Mouse (Mus musculus): ENCODE measurements at regions not wholly inside any gene's neighbourhood (a gene's known extent, or its start where the extent isn't known, plus 50 kb on each side); places are given as distances from the start of the nearest gene placed in this dataset.
A peak's percentile ranks its signal among the peaks of the same experiment; 100 is the strongest.

DNA sequence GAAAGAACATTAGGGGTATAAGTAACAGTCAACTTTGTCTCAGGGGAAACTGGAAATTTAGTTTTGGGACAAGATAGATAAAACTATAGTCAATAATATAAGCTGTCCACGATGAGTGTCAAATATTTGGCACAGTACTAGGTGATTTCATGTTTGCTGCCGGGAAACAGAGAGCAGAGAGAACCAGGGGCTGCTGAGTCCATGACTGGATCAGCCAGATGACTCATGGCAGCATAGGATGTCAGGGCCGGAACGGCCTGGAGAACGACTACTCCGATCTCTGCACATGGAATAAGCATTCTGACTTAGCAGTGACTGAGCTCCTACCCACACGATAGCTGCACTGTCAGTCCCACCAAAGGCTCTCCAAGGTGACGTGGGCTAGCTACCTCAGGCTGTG, 197.6 kb upstream of the Bmper start:
- no peak for DNase-seq

DNA sequence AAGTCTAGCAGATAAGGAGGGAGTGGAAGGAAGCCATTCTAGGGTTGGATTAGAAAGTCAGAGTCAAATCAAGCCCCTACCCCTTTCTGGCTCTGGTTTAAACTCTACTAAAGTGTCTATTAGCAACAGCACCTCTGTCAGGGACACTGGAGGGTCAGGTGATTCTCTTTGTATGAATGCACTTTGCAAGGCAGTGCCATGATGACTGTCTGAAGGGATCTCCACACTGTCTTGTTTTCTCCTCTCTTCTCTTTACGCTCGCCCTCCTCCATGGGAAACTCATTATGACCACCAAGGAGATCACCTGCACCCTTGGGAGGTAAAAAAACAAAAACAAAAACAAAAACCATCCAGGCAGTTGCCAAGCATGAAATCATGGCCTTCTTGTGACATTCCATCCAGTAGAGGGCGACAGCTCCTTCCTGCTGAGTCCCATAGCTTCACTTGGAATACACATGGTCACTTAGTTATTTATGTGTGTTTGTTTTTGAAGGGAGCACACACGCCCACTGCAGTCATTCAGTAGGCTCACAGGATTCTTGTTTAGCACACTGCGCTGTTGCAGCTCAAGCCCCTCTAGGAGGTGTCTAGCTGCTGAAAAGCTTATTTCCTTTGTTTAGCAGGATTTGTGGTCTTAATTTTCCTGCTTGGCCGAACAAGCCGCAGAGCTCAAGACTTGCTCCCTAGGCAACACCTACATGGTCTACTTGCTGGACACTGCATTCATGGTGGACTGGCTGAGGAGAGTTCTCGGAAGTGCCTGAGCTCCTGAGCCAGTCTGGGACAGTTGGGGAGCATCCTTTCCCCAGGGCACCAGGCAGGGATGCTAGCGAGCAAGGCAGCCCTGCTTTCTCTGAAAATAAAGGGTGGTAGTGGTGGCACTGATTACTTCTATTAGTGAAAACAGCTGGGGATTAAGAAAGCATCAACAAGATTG, 195.2 kb upstream of the Bmper start:
- DNase-seq = peak; percentile 72

- no peak for DNase-seq
These were observed 193.5 kb upstream of the Bmper start for GRCm38 (mm10) chr9:23029421-23029820.

DNA sequence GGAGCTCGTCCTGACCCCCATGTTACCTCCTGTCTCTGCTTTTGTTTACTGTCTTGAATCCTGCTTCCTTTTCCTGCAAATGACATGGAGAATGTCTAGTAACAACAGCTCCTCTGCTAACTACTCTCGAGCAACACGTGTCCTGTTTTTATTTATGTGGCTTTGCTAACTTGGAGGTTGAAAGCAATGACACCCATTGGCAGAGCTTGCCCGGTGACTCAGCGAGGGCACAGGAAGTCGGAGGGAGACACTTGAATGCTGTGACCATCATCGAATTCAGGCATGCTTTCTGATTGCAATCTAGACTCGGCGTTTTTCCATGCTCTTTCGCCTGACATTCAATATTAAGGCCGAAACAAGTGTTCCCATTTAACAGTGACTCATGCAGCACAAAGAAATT, 192.7 kb upstream of the Bmper start:
- DNase-seq = peak; percentile 33

GRCm38 (mm10) chr9:23030546-23030945, 192.3 kb upstream of the Bmper start:
- peak; percentile 6 for DNase-seq

GRCm38 (mm10) chr9:23031916-23032315, 191.0 kb upstream of the Bmper start:
- peak; percentile 48 for DNase-seq

- DNase-seq = peak; percentile 13
These were observed 187.6 kb upstream of the Bmper start for GRCm38 (mm10) chr9:23035306-23035705.

DNA sequence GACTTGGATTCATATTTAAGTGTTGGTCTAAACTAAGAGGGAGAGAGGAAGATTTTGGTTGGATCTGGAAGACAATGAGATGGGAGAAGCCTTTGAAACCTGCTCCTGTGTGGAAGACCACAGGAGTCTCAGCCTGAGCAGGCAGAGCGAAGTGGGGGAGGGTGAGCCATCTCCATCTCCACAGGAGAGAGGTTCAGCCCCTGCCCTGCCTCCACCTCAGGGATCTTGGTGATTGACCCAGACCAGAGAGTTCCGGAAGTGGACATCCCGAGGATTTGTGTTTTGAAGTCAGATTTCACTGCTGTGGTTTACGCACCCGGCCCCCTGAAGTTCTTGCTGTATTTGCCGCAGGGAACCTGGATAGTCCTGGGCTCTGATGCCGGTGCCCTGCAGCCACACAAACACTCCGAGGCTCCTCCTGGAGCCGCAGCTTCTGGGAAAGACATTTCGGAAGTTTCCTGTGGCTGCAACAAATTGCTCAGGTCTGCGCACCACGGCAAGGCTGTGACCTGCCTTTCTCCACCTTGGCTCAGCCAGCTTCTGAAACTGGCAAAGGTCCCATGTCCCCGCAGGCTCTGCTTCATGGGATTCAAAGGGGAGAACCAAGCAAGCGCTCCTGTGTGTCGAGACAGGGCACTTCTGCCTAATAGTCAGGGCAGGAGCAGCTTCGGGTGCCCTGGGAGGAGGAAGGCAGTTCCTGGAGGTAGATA, 186.8 kb upstream of the Bmper start:
- DNase-seq = peak; percentile 31

- no peak for DNase-seq
These were observed 185.4 kb upstream of the Bmper start for GRCm38 (mm10) chr9:23037513-23037914.

DNA sequence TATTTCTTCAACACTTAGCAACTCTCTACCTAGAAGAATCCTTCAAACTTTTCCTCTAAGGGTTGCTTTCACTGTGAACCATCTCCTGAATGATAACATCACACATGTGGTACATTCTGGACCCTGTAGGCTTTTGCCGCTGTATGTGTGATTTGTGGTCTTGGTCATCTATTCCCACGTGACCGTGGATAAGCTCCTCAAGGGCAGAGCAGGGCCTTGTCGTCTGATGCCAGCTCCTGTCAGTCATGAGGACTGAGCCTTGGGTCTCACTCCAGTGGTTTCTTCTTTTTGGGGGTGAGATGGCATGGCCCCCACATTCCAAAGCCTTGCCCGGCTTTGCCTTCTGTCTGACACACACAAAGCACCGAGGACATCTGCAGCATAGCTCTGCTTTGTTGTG, 183.3 kb upstream of the Bmper start:
- DNase-seq = no peak

DNA sequence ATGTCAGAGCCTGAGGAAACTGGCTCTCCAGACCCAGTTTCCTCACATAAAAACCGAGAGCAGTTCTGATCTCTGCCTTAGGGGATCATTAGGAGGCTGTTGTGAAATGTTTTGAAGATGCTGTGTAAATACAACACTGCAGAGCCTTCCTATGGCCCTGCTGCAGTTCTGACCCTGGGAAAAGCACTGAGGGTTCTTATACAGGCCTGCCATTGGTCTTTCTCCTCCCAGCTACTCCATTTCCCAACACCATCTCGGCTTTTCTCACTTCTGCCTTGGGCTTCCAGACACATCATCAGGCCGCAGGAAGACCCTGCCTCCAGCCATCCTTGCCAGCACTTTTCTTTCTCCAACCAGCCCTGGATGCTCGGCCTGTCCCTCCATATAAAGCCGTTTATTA, 181.9 kb upstream of the Bmper start:
- DNase-seq = no peak

DNA sequence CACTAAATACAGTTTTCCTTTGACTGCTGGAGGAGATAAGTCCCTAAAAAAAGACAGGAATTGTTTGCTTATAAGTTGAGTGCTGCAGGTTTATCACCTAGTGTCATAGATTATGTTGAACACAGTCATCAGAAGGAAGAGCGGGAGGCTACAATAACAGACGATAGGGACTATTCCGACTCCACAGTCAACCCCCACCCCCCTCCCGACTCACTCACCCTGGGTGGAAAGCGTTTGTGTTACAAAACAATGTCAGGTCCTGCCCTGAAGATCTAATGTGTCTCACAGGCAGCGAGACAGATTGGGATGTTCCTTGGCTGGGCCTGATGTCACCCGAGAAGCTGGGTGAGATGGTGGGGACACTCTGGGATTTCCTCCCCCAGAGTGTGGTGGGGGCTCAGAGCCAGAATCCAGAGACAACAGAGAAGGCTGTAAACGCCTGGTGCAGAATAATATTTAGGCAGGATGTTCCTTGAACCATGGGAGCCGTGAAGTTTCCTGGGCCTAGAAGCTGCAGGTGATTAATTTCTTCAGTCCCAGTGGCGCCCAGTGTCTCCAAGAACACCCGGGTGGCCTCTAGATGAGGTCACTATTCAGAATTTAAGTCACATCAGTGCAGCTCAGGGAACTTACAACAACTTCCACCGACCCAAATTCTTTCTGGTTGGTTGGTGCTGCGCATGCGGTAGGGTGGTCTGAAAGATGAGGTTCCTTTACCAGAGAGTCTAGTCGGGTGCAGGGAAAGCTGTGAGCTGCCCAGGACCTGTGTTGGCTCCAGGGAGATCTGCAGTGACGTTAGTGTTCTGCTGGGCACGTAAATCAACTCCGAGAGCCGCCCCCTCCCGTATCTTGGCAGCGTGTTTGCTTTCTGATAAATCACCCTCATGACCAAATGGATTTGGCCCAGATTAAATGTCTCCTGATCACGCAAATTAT, 181.1 kb upstream of the Bmper start:
- DNase-seq = peak; percentile 18

DNA sequence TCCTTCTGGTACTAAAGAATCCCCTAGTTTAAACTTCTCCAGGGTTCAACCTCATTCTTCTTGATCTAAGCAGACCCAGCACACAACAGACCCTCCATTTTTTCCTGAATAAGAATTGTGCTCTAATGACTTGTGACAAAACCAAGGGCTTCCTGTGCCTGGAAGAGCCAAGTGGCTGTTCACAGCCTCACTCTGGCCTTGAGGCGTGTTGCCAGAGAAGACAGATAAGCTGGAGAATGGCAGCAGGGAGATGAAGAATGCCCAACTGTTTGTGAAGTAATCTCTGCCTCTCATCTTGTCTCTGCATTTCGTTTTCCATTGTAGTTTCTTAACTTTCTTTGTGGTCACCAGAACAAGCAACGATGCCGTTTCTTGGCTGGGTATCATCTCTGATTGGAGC, 179.9 kb upstream of the Bmper start:
- DNase-seq = no peak

GRCm38 (mm10) chr9:23045486-23045885, 177.4 kb upstream of the Bmper start:
- DNase-seq = no peak

DNA sequence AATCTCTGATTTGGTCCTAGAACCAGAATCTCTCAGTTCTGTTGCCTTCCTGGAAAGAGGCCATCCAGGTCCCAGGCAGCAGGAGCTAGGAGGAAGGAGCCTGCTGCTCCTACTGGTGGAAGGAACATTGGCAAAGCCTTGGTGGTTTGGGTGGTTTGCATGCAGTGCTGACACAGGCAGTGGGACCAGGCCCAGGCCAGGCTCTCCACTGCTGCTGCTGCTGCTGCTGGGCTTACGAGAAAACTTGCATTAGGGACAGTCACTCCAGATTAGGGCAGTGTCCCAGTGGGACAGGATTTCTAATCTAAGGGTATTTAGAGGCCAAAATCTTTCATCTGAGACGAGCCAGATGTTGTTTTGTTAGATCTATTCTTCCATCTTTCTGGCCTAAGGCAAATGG, 172.1 kb upstream of the Bmper start:
- no peak for DNase-seq

DNA sequence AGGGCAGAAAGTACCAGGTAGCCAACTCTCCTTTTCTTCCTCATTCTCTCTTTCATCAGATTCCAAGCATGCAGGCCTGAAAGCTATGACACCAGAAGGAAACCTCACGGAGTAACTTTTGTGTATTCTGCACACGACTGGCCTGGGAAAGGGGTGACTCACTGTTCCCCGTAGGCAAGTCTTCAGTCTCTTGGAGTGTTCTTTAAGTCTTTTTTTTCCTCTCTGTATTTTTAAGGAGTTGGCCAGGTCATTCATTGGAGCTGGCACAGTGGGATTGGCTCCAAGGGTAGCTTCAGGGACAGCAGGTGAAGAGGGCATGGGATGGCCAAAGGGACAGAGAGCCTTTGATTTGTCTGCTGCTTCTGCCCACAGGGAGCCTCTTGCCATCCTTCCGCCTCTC, 163.3 kb upstream of the Bmper start:
- no peak for DNase-seq

DNA sequence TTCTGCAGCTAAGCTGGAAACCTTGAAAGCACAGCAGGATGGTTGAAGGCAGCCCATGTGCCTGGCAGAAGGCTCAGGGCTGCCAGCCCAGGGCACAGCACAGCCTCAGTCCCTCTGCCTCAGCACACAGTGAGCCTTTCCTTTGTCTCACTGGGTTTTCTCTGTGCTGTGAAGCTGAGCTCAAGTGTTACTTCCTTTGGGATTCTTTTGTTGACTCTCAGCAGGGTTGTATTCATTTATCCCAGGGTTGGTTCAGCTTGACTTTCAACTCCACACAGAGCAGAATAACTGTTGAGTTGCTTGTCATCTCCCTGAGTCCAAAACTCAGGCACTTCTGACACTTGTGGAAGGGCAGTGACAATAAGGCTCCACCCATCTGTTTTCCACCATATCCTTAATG, 162.3 kb upstream of the Bmper start:
- DNase-seq = no peak

GRCm38 (mm10) chr9:23061179-23061929, 161.5 kb upstream of the Bmper start:
- no peak for DNase-seq

DNA sequence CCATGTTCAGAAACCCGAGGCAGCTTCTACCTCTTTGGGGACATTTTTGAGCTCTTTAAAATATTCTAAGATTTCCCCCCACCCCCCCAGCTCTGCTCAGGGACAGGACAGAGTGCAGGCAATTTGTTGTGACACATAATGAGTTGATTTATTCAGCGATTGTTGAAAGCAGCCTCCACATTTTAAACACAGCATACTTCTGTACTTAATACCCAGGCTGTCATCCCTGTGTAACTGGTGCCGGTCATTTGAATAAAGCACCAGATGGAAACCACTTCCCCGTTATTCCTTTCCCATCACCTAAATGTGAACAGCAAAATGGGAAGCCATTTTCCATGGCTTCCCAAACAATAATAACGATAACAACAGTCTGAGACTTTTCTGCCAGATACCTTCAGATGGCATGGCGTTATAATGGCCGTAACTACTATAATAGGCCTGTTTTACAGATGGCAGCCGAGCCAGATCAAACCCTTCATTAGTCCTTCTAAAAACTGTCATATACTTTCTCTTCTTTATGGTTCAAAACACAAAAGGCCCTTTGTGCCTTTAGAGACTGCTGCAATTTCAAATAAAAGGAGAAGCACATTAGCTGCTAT, 160.7 kb upstream of the Bmper start:
- DNase-seq = no peak

DNA sequence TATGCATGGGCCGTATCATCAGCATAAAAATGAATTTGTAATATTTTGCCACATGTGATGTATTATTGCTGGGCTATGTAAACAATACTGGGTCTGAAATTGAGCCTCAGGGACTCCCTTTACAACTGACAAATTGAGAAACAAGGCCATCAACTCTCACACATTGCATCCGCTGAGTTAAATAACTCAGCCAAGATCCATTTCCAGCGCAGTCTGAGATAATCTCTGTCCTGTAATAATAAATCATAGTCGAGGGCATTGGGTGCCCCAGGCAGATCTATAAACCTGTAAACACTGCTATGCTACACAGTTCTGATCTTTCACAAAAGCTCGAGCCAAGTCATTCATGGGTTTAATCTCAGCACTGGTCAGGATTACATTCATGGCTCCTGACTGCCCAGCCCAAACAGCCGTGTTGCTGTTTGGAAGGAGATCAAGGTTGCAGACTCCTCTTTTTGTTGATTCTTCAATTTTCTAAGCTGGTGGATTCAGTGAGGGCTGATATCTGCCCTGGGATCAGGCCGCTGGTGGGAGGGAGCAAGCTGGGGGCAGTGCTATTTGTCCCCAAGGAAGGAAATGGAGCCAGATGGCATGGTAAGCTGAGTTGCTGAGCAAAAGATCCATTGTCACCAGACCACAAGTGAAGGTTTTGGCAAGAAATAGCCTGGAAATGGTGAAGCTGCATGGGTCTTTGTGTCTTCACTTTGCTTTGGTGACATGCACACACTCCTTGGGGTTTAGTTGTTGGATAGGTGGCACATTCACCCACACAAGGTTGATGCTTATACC, 160.0 kb upstream of the Bmper start:
- no peak for DNase-seq

DNA sequence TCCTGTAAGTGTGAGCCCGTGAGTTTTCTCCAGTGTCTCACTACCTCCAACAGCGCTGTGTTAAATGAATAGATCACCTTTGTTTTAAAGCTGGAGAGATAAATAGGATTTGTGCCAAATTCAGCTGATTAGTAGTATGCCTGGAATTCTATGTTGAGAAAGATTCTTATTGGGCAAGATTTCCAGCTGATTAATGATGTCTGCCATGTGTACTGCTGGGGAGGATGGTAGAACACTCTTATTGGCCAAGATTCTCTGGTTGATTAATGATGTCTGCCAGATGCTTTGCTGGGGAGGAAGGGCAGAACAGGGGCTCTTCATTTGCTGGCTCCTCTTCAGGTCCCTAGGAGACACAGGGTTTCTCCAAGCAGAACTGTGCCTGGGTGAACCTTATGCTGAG, 158.9 kb upstream of the Bmper start:
- no peak for DNase-seq
